Mouse (Mus musculus): ENCODE results near the gene Fam193a. TPM values are rescaled to one million over a fixed set of nuclear protein-coding genes. Genes with fewer than 3 reads are reported as not detected.
A peak's percentile ranks its signal among the peaks of the same experiment; 100 is the strongest.

The Fam193a gene
- polyA plus RNA-seq, 1 experiment: 137 TPM

GRCm38 (mm10) chr5:34502821-34503220 is 133.1 kb downstream of the Fam193a start:
- H3K36me3 ChIP-seq (ENCODE audit: control insufficient read depth, insufficient read depth, low read length): no peaks in the 10 kb centered on the region
- TF ChIP-seq POLR2A (IDR thresholded peaks at IDR 0.05; ENCODE audit: control insufficient read depth, low read depth, low read length) (no peak), CTCF (IDR thresholded peaks at IDR 0.05; ENCODE audit: control insufficient read depth, insufficient read depth, insufficient replicate concordance, low read depth, low read length) (no peak)
- no peaks in the 10 kb centered on the region for H3K4me1 ChIP-seq (ENCODE audit: control insufficient read depth, insufficient read depth, low read length)
- no peak overlapping the region for H3K27ac ChIP-seq (ENCODE audit: control insufficient read depth, insufficient read depth, low read depth, low read length)
- H3K4me3 ChIP-seq (ENCODE audit: control insufficient read depth, low read depth, low read length): no peak overlapping the region
- no peaks in the 10 kb centered on the region for H3K27me3 ChIP-seq (ENCODE audit: control insufficient read depth, insufficient read depth, low read length)

GRCm38 (mm10) chr5:34512486-34512885 is 142.8 kb downstream of the Fam193a start:
- H3K27me3 ChIP-seq (ENCODE audit: control insufficient read depth, insufficient read depth, low read length): no peaks in the 10 kb centered on the region
- H3K4me1 ChIP-seq (ENCODE audit: control insufficient read depth, insufficient read depth, low read length): peaks cover 10% of the 10 kb centered on the region
- no peak overlapping the region for H3K27ac ChIP-seq (ENCODE audit: control insufficient read depth, insufficient read depth, low read depth, low read length)
- TF ChIP-seq CTCF (IDR thresholded peaks at IDR 0.05; ENCODE audit: control insufficient read depth, insufficient read depth, insufficient replicate concordance, low read depth, low read length) (no peak), POLR2A (IDR thresholded peaks at IDR 0.05; ENCODE audit: control insufficient read depth, low read depth, low read length) (no peak)
- no peak overlapping the region for H3K4me3 ChIP-seq (ENCODE audit: control insufficient read depth, low read depth, low read length)
- no peaks in the 10 kb centered on the region for H3K36me3 ChIP-seq (ENCODE audit: control insufficient read depth, insufficient read depth, low read length)

- peaks cover 14% of the 10 kb centered on the region for H3K4me1 ChIP-seq (ENCODE audit: control insufficient read depth, insufficient read depth, low read length)
- H3K27me3 ChIP-seq (ENCODE audit: control insufficient read depth, insufficient read depth, low read length): no peaks in the 10 kb centered on the region
- peak within 1 kb of the TSS; percentile 54 for H3K27ac ChIP-seq (ENCODE audit: control insufficient read depth, insufficient read depth, low read depth, low read length)
- no peaks in the 10 kb centered on the region for H3K36me3 ChIP-seq (ENCODE audit: control insufficient read depth, insufficient read depth, low read length)
- peak within 1 kb of the TSS; percentile 85 for H3K4me3 ChIP-seq (ENCODE audit: control insufficient read depth, low read depth, low read length)
- no peak for TF ChIP-seq CTCF (IDR thresholded peaks at IDR 0.05; ENCODE audit: control insufficient read depth, insufficient read depth, insufficient replicate concordance, low read depth, low read length)
- peak; percentile 45; the same call in 1 of the 2 replicates for TF ChIP-seq POLR2A (IDR thresholded peaks at IDR 0.05; ENCODE audit: control insufficient read depth, low read depth, low read length)
Measured at GRCm38 (mm10) chr5:34513466-34514217, 143.9 kb downstream of the Fam193a start, which contains the start of gene Tnip2. Tnip2 (minus strand) TSS chr5:34513991.

GRCm38 (mm10) chr5:34514218-34514566 is 144.5 kb downstream of the Fam193a start:
- peaks cover 14% of the 10 kb centered on the region for H3K4me1 ChIP-seq (ENCODE audit: control insufficient read depth, insufficient read depth, low read length)
- TF ChIP-seq CTCF (IDR thresholded peaks at IDR 0.05; ENCODE audit: control insufficient read depth, insufficient read depth, insufficient replicate concordance, low read depth, low read length): no peak
- TF ChIP-seq POLR2A (IDR thresholded peaks at IDR 0.05; ENCODE audit: control insufficient read depth, low read depth, low read length): no peak
- no peaks in the 10 kb centered on the region for H3K27me3 ChIP-seq (ENCODE audit: control insufficient read depth, insufficient read depth, low read length)
- no peaks in the 10 kb centered on the region for H3K36me3 ChIP-seq (ENCODE audit: control insufficient read depth, insufficient read depth, low read length)
- H3K27ac ChIP-seq (ENCODE audit: control insufficient read depth, insufficient read depth, low read depth, low read length): no peak overlapping the region
- peak overlapping the region; percentile 85 for H3K4me3 ChIP-seq (ENCODE audit: control insufficient read depth, low read depth, low read length)

GRCm38 (mm10) chr5:34515096-34515495 is 145.4 kb downstream of the Fam193a start:
- no peaks in the 10 kb centered on the region for H3K36me3 ChIP-seq (ENCODE audit: control insufficient read depth, insufficient read depth, low read length)
- no peak overlapping the region for H3K4me3 ChIP-seq (ENCODE audit: control insufficient read depth, low read depth, low read length)
- H3K27ac ChIP-seq (ENCODE audit: control insufficient read depth, insufficient read depth, low read depth, low read length): no peak overlapping the region
- H3K27me3 ChIP-seq (ENCODE audit: control insufficient read depth, insufficient read depth, low read length): no peaks in the 10 kb centered on the region
- TF ChIP-seq POLR2A (IDR thresholded peaks at IDR 0.05; ENCODE audit: control insufficient read depth, low read depth, low read length): no peak
- TF ChIP-seq CTCF (IDR thresholded peaks at IDR 0.05; ENCODE audit: control insufficient read depth, insufficient read depth, insufficient replicate concordance, low read depth, low read length): no peak
- peaks cover 14% of the 10 kb centered on the region for H3K4me1 ChIP-seq (ENCODE audit: control insufficient read depth, insufficient read depth, low read length)

- Histone ChIP-seq H3K27ac (ENCODE audit: control insufficient read depth, insufficient read depth, low read depth, low read length) (no peak overlapping the region), H3K4me1 (ENCODE audit: control insufficient read depth, insufficient read depth, low read length) (peaks cover 30% of the 10 kb centered on the region), H3K27me3 (ENCODE audit: control insufficient read depth, insufficient read depth, low read length) (no peaks in the 10 kb centered on the region), H3K4me3 (ENCODE audit: control insufficient read depth, low read depth, low read length) (peak overlapping the region; percentile 83), H3K36me3 (ENCODE audit: control insufficient read depth, insufficient read depth, low read length) (no peaks in the 10 kb centered on the region)
- TF ChIP-seq POLR2A (IDR thresholded peaks at IDR 0.05; ENCODE audit: control insufficient read depth, low read depth, low read length): no peak
- peak; percentile 91; the same call in 1 of the 2 replicates for TF ChIP-seq CTCF (IDR thresholded peaks at IDR 0.05; ENCODE audit: control insufficient read depth, insufficient read depth, insufficient replicate concordance, low read depth, low read length)
Measured at GRCm38 (mm10) chr5:34517913-34518312, 148.2 kb downstream of the Fam193a start.

GRCm38 (mm10) chr5:34519389-34519910 is 149.7 kb downstream of the Fam193a start:
- TF ChIP-seq CTCF (IDR thresholded peaks at IDR 0.05; ENCODE audit: control insufficient read depth, insufficient read depth, insufficient replicate concordance, low read depth, low read length) (no peak), POLR2A (IDR thresholded peaks at IDR 0.05; ENCODE audit: control insufficient read depth, low read depth, low read length) (no peak)

More at GRCm38 (mm10) chr5:34519389-34519910, 149.7 kb downstream of the Fam193a start:
- Histone ChIP-seq H3K4me3 (ENCODE audit: control insufficient read depth, low read depth, low read length) (peak overlapping the region; percentile 43), H3K36me3 (ENCODE audit: control insufficient read depth, insufficient read depth, low read length) (no peaks in the 10 kb centered on the region), H3K4me1 (ENCODE audit: control insufficient read depth, insufficient read depth, low read length) (peaks cover 23% of the 10 kb centered on the region), H3K27ac (ENCODE audit: control insufficient read depth, insufficient read depth, low read depth, low read length) (no peak overlapping the region), H3K27me3 (ENCODE audit: control insufficient read depth, insufficient read depth, low read length) (no peaks in the 10 kb centered on the region)

Measured in testis, adult 2 months (tissue).